Mouse (Mus musculus): ENCODE data around the gene Trpv6. TPM values are rescaled to one million over a fixed set of nuclear protein-coding genes. Genes with fewer than 3 reads are reported as not detected.

Trpv6 gene
- polyA plus RNA-seq, 1 experiment from 2014 or later: 0.35 TPM

GRCm38 (mm10) chr6:41631549-41631948 is 4.7 kb downstream of the Trpv6 start:
- no peak overlapping the region for H3K27ac ChIP-seq (ENCODE audit: low read length)
- no peak overlapping the region for H3K4me2 ChIP-seq (ENCODE audit: low read depth, low read length)
- ATAC-seq: no peak
- no peak overlapping the region for H3K4me3 ChIP-seq (ENCODE audit: low read length)
- H3K27me3 ChIP-seq (replicated peaks; ENCODE audit: control insufficient read depth, insufficient read depth, low read length): no peaks in the 10 kb centered on the region
- no peaks in the 10 kb centered on the region for H3K9me3 ChIP-seq (ENCODE audit: control insufficient read depth, low read length)
- H3K9ac ChIP-seq (ENCODE audit: low read depth, low read length): no peak overlapping the region
- H3K36me3 ChIP-seq (ENCODE audit: control insufficient read depth, insufficient read depth, low read length): no peaks in the 10 kb centered on the region
- no peaks in the 10 kb centered on the region for H3K4me1 ChIP-seq (ENCODE audit: control insufficient read depth, insufficient read depth, low read length)
- 86% methylated on average over 4 of the region's 4 CpGs for WGBS

- H3K9ac ChIP-seq (ENCODE audit: low read depth, low read length): no peak overlapping the region
- no peaks in the 10 kb centered on the region for H3K36me3 ChIP-seq (ENCODE audit: control insufficient read depth, insufficient read depth, low read length)
- H3K4me3 ChIP-seq (ENCODE audit: low read length): no peak overlapping the region
- WGBS: 58% methylated on average over 2 of the region's 2 CpGs
- no peaks in the 10 kb centered on the region for H3K9me3 ChIP-seq (ENCODE audit: control insufficient read depth, low read length)
- H3K27me3 ChIP-seq (replicated peaks; ENCODE audit: control insufficient read depth, insufficient read depth, low read length): no peaks in the 10 kb centered on the region
- no peak for ATAC-seq
- H3K27ac ChIP-seq (ENCODE audit: low read length): no peak overlapping the region
- H3K4me1 ChIP-seq (ENCODE audit: control insufficient read depth, insufficient read depth, low read length): no peaks in the 10 kb centered on the region
- H3K4me2 ChIP-seq (ENCODE audit: low read depth, low read length): no peak overlapping the region
Observed at GRCm38 (mm10) chr6:41630791-41631190, 5.4 kb downstream of the Trpv6 start.

GRCm38 (mm10) chr6:41628180-41628579 is 8.0 kb downstream of the Trpv6 start:
- no peaks in the 10 kb centered on the region for H3K9me3 ChIP-seq (ENCODE audit: control insufficient read depth, low read length)
- no peaks in the 10 kb centered on the region for H3K27me3 ChIP-seq (replicated peaks; ENCODE audit: control insufficient read depth, insufficient read depth, low read length)
- no peak overlapping the region for H3K4me3 ChIP-seq (ENCODE audit: low read length)
- H3K4me1 ChIP-seq (ENCODE audit: control insufficient read depth, insufficient read depth, low read length): no peaks in the 10 kb centered on the region
- ATAC-seq: no peak
- H3K27ac ChIP-seq (ENCODE audit: low read length): no peak overlapping the region
- H3K4me2 ChIP-seq (ENCODE audit: low read depth, low read length): no peak overlapping the region
- H3K9ac ChIP-seq (ENCODE audit: low read depth, low read length): no peak overlapping the region
- H3K36me3 ChIP-seq (ENCODE audit: control insufficient read depth, insufficient read depth, low read length): no peaks in the 10 kb centered on the region
- WGBS: 71% methylated on average over 1 of the region's 1 CpGs

GRCm38 (mm10) chr6:41622661-41623060 is 13.5 kb downstream of the Trpv6 start:
- WGBS: 68% methylated on average over 9 of the region's 9 CpGs
- Histone ChIP-seq H3K4me3 (ENCODE audit: low read length) (no peak overlapping the region), H3K9me3 (ENCODE audit: control insufficient read depth, low read length) (no peaks in the 10 kb centered on the region), H3K4me2 (ENCODE audit: low read depth, low read length) (no peak overlapping the region), H3K36me3 (ENCODE audit: control insufficient read depth, insufficient read depth, low read length) (no peaks in the 10 kb centered on the region), H3K4me1 (ENCODE audit: control insufficient read depth, insufficient read depth, low read length) (no peaks in the 10 kb centered on the region), H3K27ac (ENCODE audit: low read length) (no peak overlapping the region), H3K9ac (ENCODE audit: low read depth, low read length) (no peak overlapping the region), H3K27me3 (replicated peaks; ENCODE audit: control insufficient read depth, insufficient read depth, low read length) (no peaks in the 10 kb centered on the region)
- ATAC-seq: no peak

- H3K4me3 ChIP-seq (ENCODE audit: low read length): no peak overlapping the region
- no peaks in the 10 kb centered on the region for H3K27me3 ChIP-seq (replicated peaks; ENCODE audit: control insufficient read depth, insufficient read depth, low read length)
- 87% methylated on average over 12 of the region's 12 CpGs for WGBS
- no peak for ATAC-seq
- no peak overlapping the region for H3K9ac ChIP-seq (ENCODE audit: low read depth, low read length)
- H3K4me1 ChIP-seq (ENCODE audit: control insufficient read depth, insufficient read depth, low read length): no peaks in the 10 kb centered on the region
- no peak overlapping the region for H3K27ac ChIP-seq (ENCODE audit: low read length)
- H3K9me3 ChIP-seq (ENCODE audit: control insufficient read depth, low read length): no peaks in the 10 kb centered on the region
- no peak overlapping the region for H3K4me2 ChIP-seq (ENCODE audit: low read depth, low read length)
- H3K36me3 ChIP-seq (ENCODE audit: control insufficient read depth, insufficient read depth, low read length): no peaks in the 10 kb centered on the region
Observed at GRCm38 (mm10) chr6:41621241-41621990, 14.8 kb downstream of the Trpv6 start.

GRCm38 (mm10) chr6:41620173-41620798 is 15.9 kb downstream of the Trpv6 start:
- peak; percentile 88 for ATAC-seq
- Histone ChIP-seq H3K4me3 (ENCODE audit: low read length) (no peak overlapping the region), H3K4me1 (ENCODE audit: control insufficient read depth, insufficient read depth, low read length) (no peaks in the 10 kb centered on the region), H3K4me2 (ENCODE audit: low read depth, low read length) (no peak overlapping the region), H3K27me3 (replicated peaks; ENCODE audit: control insufficient read depth, insufficient read depth, low read length) (no peaks in the 10 kb centered on the region), H3K9me3 (ENCODE audit: control insufficient read depth, low read length) (no peaks in the 10 kb centered on the region), H3K36me3 (ENCODE audit: control insufficient read depth, insufficient read depth, low read length) (no peaks in the 10 kb centered on the region), H3K27ac (ENCODE audit: low read length) (no peak overlapping the region), H3K9ac (ENCODE audit: low read depth, low read length) (no peak overlapping the region)
- 79% methylated on average over 9 of the region's 9 CpGs for WGBS

- no peak for ATAC-seq
- 64% methylated on average over 5 of the region's 5 CpGs for WGBS
- Histone ChIP-seq H3K27ac (ENCODE audit: low read length) (no peak overlapping the region), H3K4me3 (ENCODE audit: low read length) (no peak overlapping the region), H3K9ac (ENCODE audit: low read depth, low read length) (peak overlapping the region; percentile 14; the same call in 1 of the 2 replicates), H3K36me3 (ENCODE audit: control insufficient read depth, insufficient read depth, low read length) (no peaks in the 10 kb centered on the region), H3K27me3 (replicated peaks; ENCODE audit: control insufficient read depth, insufficient read depth, low read length) (peaks cover 3% of the 10 kb centered on the region; the same call in 1 of the 2 replicates), H3K4me1 (ENCODE audit: control insufficient read depth, insufficient read depth, low read length) (peaks cover 5% of the 10 kb centered on the region; the same call in 1 of the 2 replicates), H3K4me2 (ENCODE audit: low read depth, low read length) (no peak overlapping the region), H3K9me3 (ENCODE audit: control insufficient read depth, low read length) (no peaks in the 10 kb centered on the region)
Observed at GRCm38 (mm10) chr6:41607637-41608036, 28.6 kb downstream of the Trpv6 start.

GRCm38 (mm10) chr6:41606214-41606613 is 30.0 kb downstream of the Trpv6 start:
- peaks cover 3% of the 10 kb centered on the region; the same call in 1 of the 2 replicates for H3K27me3 ChIP-seq (replicated peaks; ENCODE audit: control insufficient read depth, insufficient read depth, low read length)
- peak overlapping the region; percentile 96; the same call in 1 of the 2 replicates for H3K4me2 ChIP-seq (ENCODE audit: low read depth, low read length)
- ATAC-seq: no peak
- peak overlapping the region; percentile 8; the same call in 1 of the 2 replicates for H3K9ac ChIP-seq (ENCODE audit: low read depth, low read length)
- H3K4me3 ChIP-seq (ENCODE audit: low read length): peak overlapping the region; percentile 78; the same call in 1 of the 2 replicates
- peaks cover 5% of the 10 kb centered on the region; the same call in 1 of the 2 replicates for H3K4me1 ChIP-seq (ENCODE audit: control insufficient read depth, insufficient read depth, low read length)
- H3K9me3 ChIP-seq (ENCODE audit: control insufficient read depth, low read length): no peaks in the 10 kb centered on the region
- H3K36me3 ChIP-seq (ENCODE audit: control insufficient read depth, insufficient read depth, low read length): no peaks in the 10 kb centered on the region
- no peak overlapping the region for H3K27ac ChIP-seq (ENCODE audit: low read length)
- WGBS: 23% methylated on average over 4 of the region's 4 CpGs

- H3K36me3 ChIP-seq (ENCODE audit: control insufficient read depth, insufficient read depth, low read length): no peaks in the 10 kb centered on the region
- peaks cover 3% of the 10 kb centered on the region; the same call in 1 of the 2 replicates for H3K27me3 ChIP-seq (replicated peaks; ENCODE audit: control insufficient read depth, insufficient read depth, low read length)
- H3K4me2 ChIP-seq (ENCODE audit: low read depth, low read length): peak overlapping the region; percentile 96
- peak overlapping the region; percentile 83 for H3K9ac ChIP-seq (ENCODE audit: low read depth, low read length)
- H3K9me3 ChIP-seq (ENCODE audit: control insufficient read depth, low read length): no peaks in the 10 kb centered on the region
- WGBS: 2% methylated on average over 7 of the region's 7 CpGs
- H3K27ac ChIP-seq (ENCODE audit: low read length): no peak overlapping the region
- no peak for ATAC-seq
- H3K4me1 ChIP-seq (ENCODE audit: control insufficient read depth, insufficient read depth, low read length): peaks cover 5% of the 10 kb centered on the region; the same call in 1 of the 2 replicates
- peak overlapping the region; percentile 78 for H3K4me3 ChIP-seq (ENCODE audit: low read length)
Observed at GRCm38 (mm10) chr6:41605794-41606104, 30.5 kb downstream of the Trpv6 start.
